9 mouse cellular contexts compared by ENCODE assay signal in the genomic region with DNA sequence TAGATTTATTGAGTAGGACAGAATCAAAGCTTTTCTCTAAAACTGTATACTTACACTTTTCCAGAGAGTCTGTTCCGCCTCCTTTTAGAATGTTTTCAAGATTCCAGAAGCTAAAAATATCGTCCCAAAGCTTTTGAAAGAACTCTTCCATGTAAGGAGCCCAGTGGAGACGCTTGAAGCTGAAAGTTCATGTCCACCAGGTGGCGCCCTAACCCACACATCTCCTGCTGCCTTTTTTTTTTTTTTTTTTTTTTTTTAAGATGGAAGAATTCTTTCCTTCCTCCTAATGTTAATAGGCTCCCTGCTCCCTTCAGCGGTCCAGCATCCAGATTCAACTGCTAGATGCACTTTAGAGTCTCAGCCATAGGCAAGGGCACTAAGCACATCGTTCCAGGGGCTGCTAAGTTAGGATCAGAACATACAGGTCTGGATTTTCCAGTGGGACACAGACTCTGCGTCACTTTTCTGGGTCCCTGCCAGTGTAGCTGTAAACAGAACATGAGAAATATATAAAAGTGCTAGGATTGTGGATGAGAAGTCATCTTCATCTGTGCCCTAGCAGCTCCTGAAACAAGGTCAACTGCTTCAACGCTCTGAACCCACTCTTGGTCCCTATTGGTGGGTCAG. TPM values are rescaled to one million over a fixed set of nuclear protein-coding genes. Genes with fewer than 3 reads are reported as not detected.
DNase-seq lines count a peak whose midpoint lies in the region; ATAC-seq and TF ChIP-seq lines count a peak whose summit lies in the region.
"Had no signal": no experiment of that assay in that cellular context is flagged by ENCODE, and none has a peak within 500 bp of the region (broad histone marks: within the 10 kb centered on the region; RNA-seq: fewer than 3 reads in every experiment).

No protein-coding gene starts in this region.

- ATAC-seq in neural tube, embryonic 15.5 days (ENCODE audit: low FRiP score), result no peak
- ATAC-seq in kidney, postnatal 0 days (replicated peaks; ENCODE audit: low FRiP score, low read depth), result no peak
- ATAC-seq in liver, postnatal 0 days, result no peak

- H3K4me2 ChIP-seq in neural tube, embryonic 15.5 days, result no peak overlapping the region
- H3K4me2 ChIP-seq in kidney, postnatal 0 days (ENCODE audit: low read length), result no peak overlapping the region
- no peak overlapping the region for H3K4me2 ChIP-seq in liver, postnatal 0 days (ENCODE audit: low read depth, low read length)
- H3K4me2 ChIP-seq: limb, embryonic 13.5 days had no signal

- peak; percentile 90 for TF ChIP-seq CTCF in kidney, postnatal 0 days (IDR thresholded peaks at IDR 0.05; ENCODE audit: low read depth)
- peak; percentile 80 for TF ChIP-seq CTCF in liver, postnatal 0 days (IDR thresholded peaks at IDR 0.05; ENCODE audit: low read depth)

- no peak overlapping the region for H3K9ac ChIP-seq in neural tube, embryonic 15.5 days (replicated peaks)
- no peak overlapping the region for H3K9ac ChIP-seq in kidney, postnatal 0 days (ENCODE audit: low read depth, low read length)
- H3K9ac ChIP-seq in liver, postnatal 0 days (replicated peaks), result no peak overlapping the region
- H3K9ac ChIP-seq: limb, embryonic 13.5 days had no signal

- peaks cover 20% of the 10 kb centered on the region for H3K27me3 ChIP-seq in neural tube, embryonic 15.5 days (replicated peaks)
- H3K27me3 ChIP-seq in kidney, postnatal 0 days (ENCODE audit: insufficient read depth, low read length), result no peaks in the 10 kb centered on the region
- H3K27me3 ChIP-seq in liver, postnatal 0 days (ENCODE audit: insufficient read depth, low read length), result peaks cover 13% of the 10 kb centered on the region
- H3K27me3 ChIP-seq: limb, embryonic 13.5 days had no signal

- TF ChIP-seq EP300 in liver, postnatal 0 days (IDR thresholded peaks at IDR 0.05; ENCODE audit: low read depth), result no peak

- H3K4me1 ChIP-seq in neural tube, embryonic 15.5 days, result peaks cover 24% of the 10 kb centered on the region
- peaks cover 7% of the 10 kb centered on the region for H3K4me1 ChIP-seq in kidney, postnatal 0 days (replicated peaks; ENCODE audit: insufficient read depth, low read length)
- peaks cover 31% of the 10 kb centered on the region for H3K4me1 ChIP-seq in liver, postnatal 0 days (ENCODE audit: insufficient read depth)

- no peak overlapping the region for H3K27ac ChIP-seq in neural tube, embryonic 15.5 days (replicated peaks)
- no peak overlapping the region for H3K27ac ChIP-seq in kidney, postnatal 0 days
- no peak overlapping the region for H3K27ac ChIP-seq in liver, postnatal 0 days (ENCODE audit: low read depth)
- H3K27ac ChIP-seq: limb, embryonic 13.5 days had no signal

- H3K4me3 ChIP-seq in neural tube, embryonic 15.5 days (replicated peaks), result no peak overlapping the region
- H3K4me3 ChIP-seq in kidney, postnatal 0 days (replicated peaks; ENCODE audit: low read depth, low read length), result no peak overlapping the region
- H3K4me3 ChIP-seq in liver, postnatal 0 days (ENCODE audit: low read depth, low read length), result no peak overlapping the region
- H3K4me3 ChIP-seq: limb, embryonic 13.5 days had no signal

- no peaks in the 10 kb centered on the region for H3K36me3 ChIP-seq in neural tube, embryonic 15.5 days
- no peaks in the 10 kb centered on the region for H3K36me3 ChIP-seq in kidney, postnatal 0 days (ENCODE audit: insufficient read depth, low read length)
- H3K36me3 ChIP-seq in liver, postnatal 0 days (replicated peaks; ENCODE audit: insufficient read depth, low read length), result no peaks in the 10 kb centered on the region
- H3K36me3 ChIP-seq: limb, embryonic 13.5 days had no signal

- WGBS in neural tube, embryonic 15.5 days, result 28% methylated on average over 8 of the region's 8 CpGs
- WGBS in kidney, postnatal 0 days, result 28% methylated on average over 8 of the region's 8 CpGs
- 27% methylated on average over 8 of the region's 8 CpGs for WGBS in liver, postnatal 0 days (ENCODE audit: insufficient replicate concordance)

- H3K9me3 ChIP-seq in neural tube, embryonic 15.5 days (replicated peaks), result no peaks in the 10 kb centered on the region
- no peaks in the 10 kb centered on the region for H3K9me3 ChIP-seq in kidney, postnatal 0 days (replicated peaks; ENCODE audit: low read length)
- no peaks in the 10 kb centered on the region for H3K9me3 ChIP-seq in liver, postnatal 0 days (ENCODE audit: low read length)
- H3K9me3 ChIP-seq: limb, embryonic 13.5 days had no signal

- DNase-seq in neural tube, embryonic 10.5 days (ENCODE audit: extremely low spot score, low spot score), result peak; percentile 83
- DNase-seq in c-Kit-positive CD71-positive TER-119-negative erythroid progenitor cells, embryonic 14.5 days (ENCODE audit: low read depth), result peak; percentile 72
- DNase-seq in frontal cortex, postnatal 25 days (ENCODE audit: low spot score in 2 of 2), result peak; percentile 79 to 87
- DNase-seq in kidney, postnatal 0 days (ENCODE audit: low spot score), result peak; percentile 93
- peak; percentile 87 for DNase-seq in liver, postnatal 0 days
- peak; percentile 98 for DNase-seq in right cerebral cortex, postnatal 14 days
- peak; percentile 75 to 82 for DNase-seq in urinary bladder, postnatal 36 days (ENCODE audit: low spot score in 2 of 2)

RNA-seq across cellular contexts. Expression of a gene that starts 2.5 kb away (rescaled TPM):
- 3.6 and 4.0 TPM in 2 replicates for polyA plus RNA-seq in neural tube, embryonic 15.5 days (2015; fragmentation: Nextera tagmentation; extraction: Ambion mirVana)
- 12.5 and 18.9 TPM in 2 replicates for polyA plus RNA-seq in kidney, postnatal 0 days (2015; fragmentation: Nextera tagmentation; extraction: Ambion mirVana)
- polyA plus RNA-seq in liver, postnatal 0 days (2015; fragmentation: Nextera tagmentation; extraction: Ambion mirVana), result 4.7 and 6.6 TPM in 2 replicates

RNA-seq across cellular contexts. Expression of a gene that starts 15.8 kb away (rescaled TPM):
- polyA plus RNA-seq in neural tube, embryonic 15.5 days (2015; fragmentation: Nextera tagmentation; extraction: Ambion mirVana), result 11.1 and 14.2 TPM in 2 replicates
- 37.1 and 37.9 TPM in 2 replicates for polyA plus RNA-seq in kidney, postnatal 0 days (2015; fragmentation: Nextera tagmentation; extraction: Ambion mirVana)
- polyA plus RNA-seq in liver, postnatal 0 days (2015; fragmentation: Nextera tagmentation; extraction: Ambion mirVana), result 50.0 and 58.5 TPM in 2 replicates

RNA-seq across cellular contexts. Expression of a gene that starts 19.1 kb away (rescaled TPM):
- 58.0 and 62.6 TPM in 2 replicates for polyA plus RNA-seq in neural tube, embryonic 15.5 days (2015; fragmentation: Nextera tagmentation; extraction: Ambion mirVana)
- polyA plus RNA-seq in kidney, postnatal 0 days (2015; fragmentation: Nextera tagmentation; extraction: Ambion mirVana), result 19.9 and 20.3 TPM in 2 replicates
- 8.0 and 8.5 TPM in 2 replicates for polyA plus RNA-seq in liver, postnatal 0 days (2015; fragmentation: Nextera tagmentation; extraction: Ambion mirVana)

RNA-seq across cellular contexts. Expression of a gene that starts 54.4 kb away (rescaled TPM):
- polyA plus RNA-seq in neural tube, embryonic 15.5 days (2015; fragmentation: Nextera tagmentation; extraction: Ambion mirVana), result 31.0 and 33.5 TPM in 2 replicates
- 31.9 and 33.2 TPM in 2 replicates for polyA plus RNA-seq in kidney, postnatal 0 days (2015; fragmentation: Nextera tagmentation; extraction: Ambion mirVana)
- 16.1 and 18.3 TPM in 2 replicates for polyA plus RNA-seq in liver, postnatal 0 days (2015; fragmentation: Nextera tagmentation; extraction: Ambion mirVana)

RNA-seq across cellular contexts. Expression of a gene that starts 57.4 kb away (rescaled TPM):
- 6.8 and 6.9 TPM in 2 replicates for polyA plus RNA-seq in neural tube, embryonic 15.5 days (2015; fragmentation: Nextera tagmentation; extraction: Ambion mirVana)
- 0.21 and 0.36 TPM in 2 replicates for polyA plus RNA-seq in kidney, postnatal 0 days (2015; fragmentation: Nextera tagmentation; extraction: Ambion mirVana)
- polyA plus RNA-seq in liver, postnatal 0 days (2015; fragmentation: Nextera tagmentation; extraction: Ambion mirVana), result not detected in 2 replicates
